Mouse (Mus musculus) retina, adult 2 months (tissue): ENCODE data around the gene Nlrx1.

Experiments used
- DNase-seq: peaks from one replicate; pipeline ENCODE4 v3.0.0-alpha.2; 2012; ENCODE audit warnings: low read depth, low spot score

The Nlrx1 gene

GRCm38 (mm10) chr9:44236601-44237000 is 31.8 kb downstream of the Nlrx1 start:
- no peak for DNase-seq

- no peak for DNase-seq
Observed at GRCm38 (mm10) chr9:44234479-44235427, 33.6 kb downstream of the Nlrx1 start.

- peak; percentile 94 for DNase-seq
Observed at GRCm38 (mm10) chr9:44233802-44234478, 34.5 kb downstream of the Nlrx1 start, which contains the start of gene Cbl. TSS of gene Cbl (minus strand) at chr9:44234049.

- no peak for DNase-seq
Observed at GRCm38 (mm10) chr9:44233021-44233801, 35.2 kb downstream of the Nlrx1 start.

GRCm38 (mm10) chr9:44231609-44232008 is 36.8 kb downstream of the Nlrx1 start:
- DNase-seq, result no peak

- DNase-seq, result no peak
Observed at GRCm38 (mm10) chr9:44225993-44226392, 42.4 kb downstream of the Nlrx1 start.

- DNase-seq, result no peak
Observed at GRCm38 (mm10) chr9:44213538-44213937, 54.9 kb downstream of the Nlrx1 start.

GRCm38 (mm10) chr9:44212406-44212805 is 56.0 kb downstream of the Nlrx1 start:
- no peak for DNase-seq

GRCm38 (mm10) chr9:44209416-44209815 is 59.0 kb downstream of the Nlrx1 start:
- no peak for DNase-seq

GRCm38 (mm10) chr9:44207840-44208239 is 60.6 kb downstream of the Nlrx1 start:
- no peak for DNase-seq
